Mouse (Mus musculus) forebrain, embryonic 11.5 days (tissue): Measurements from ENCODE around the gene Nfam1. TPM values are rescaled to one million over a fixed set of nuclear protein-coding genes. Genes with fewer than 3 reads are reported as not detected.

Source experiments
- ATAC-seq: fragments of 200-750 bp; cut with Nextera tagmentation; replicated peaks from 2 replicates; pipeline ENCODE4 v1.8.0; 2017; ENCODE audit warnings: moderate TSS enrichment; ENCODE audit not compliant: low FRiP score
- DNase-seq: peaks from one replicate; pipeline ENCODE4 v3.0.0-alpha.2; 2017; ENCODE audit warnings: low spot score
- H3K27ac ChIP-seq: fragments of 300-500 bp; sonication (generic); 2 replicates; pipeline ENCODE4 v1.5.1; 2014; ENCODE audit warnings: low read depth, low read length
- H3K27me3 ChIP-seq: fragments of 300-500 bp; sonication (generic); 2 replicates; pipeline ENCODE4 v1.6.1; 2014; ENCODE audit warnings: mild to moderate bottlenecking, low read length, mixed read lengths; ENCODE audit not compliant: control insufficient read depth, insufficient read depth
- H3K36me3 ChIP-seq: fragments of 300-500 bp; sonication (generic); 2 replicates; pipeline ENCODE4 v1.6.1; 2014; ENCODE audit warnings: mild to moderate bottlenecking, low read length, moderate library complexity, mixed read lengths; ENCODE audit not compliant: control insufficient read depth, insufficient read depth
- H3K4me1 ChIP-seq: fragments of 300-500 bp; sonication (generic); replicated peaks from 2 replicates; pipeline ENCODE4 v1.6.1; 2014; ENCODE audit warnings: low read length, mixed read lengths; ENCODE audit not compliant: control insufficient read depth, insufficient read depth
- H3K4me2 ChIP-seq: fragments of 300-500 bp; sonication (generic); 2 replicates; pipeline ENCODE4 v1.6.1; 2014; ENCODE audit warnings: low read depth, mild to moderate bottlenecking, low read length, moderate library complexity, mixed read lengths; ENCODE audit not compliant: severe bottlenecking
- H3K4me3 ChIP-seq: fragments of 300-500 bp; sonication (generic); 2 replicates; pipeline ENCODE4 v1.5.1; 2014; ENCODE audit warnings: low read depth, low read length
- H3K9ac ChIP-seq: fragments of 300-500 bp; sonication (generic); 2 replicates; pipeline ENCODE4 v1.6.1; 2014; ENCODE audit warnings: low read length
- H3K9me3 ChIP-seq: fragments of 300-500 bp; sonication (generic); 2 replicates; pipeline ENCODE4 v1.6.1; 2016; ENCODE audit warnings: low read length, mixed read lengths; ENCODE audit not compliant: control insufficient read depth
- WGBS: fragments of 180-500 bp; shearing (Covaris S2); extraction: QIAGEN DNeasy Blood & Tissue Kit; methylation state at CpG from one replicate; pipeline ENCODE4 v1.1.7; 2014; 5-methylcytosine and 5-hydroxymethylcytosine counted together
- polyA plus RNA-seq: library from polyadenylated mRNA; unstranded; fragments of >200 nt; fragmentation: Nextera tagmentation; extraction: Ambion mirVana; gene quantifications from 2 replicates; pipeline ENCODE4 v1.2.1, GENCODE M21; 2014

Gene Nfam1
- polyA plus RNA-seq, 1 experiment from 2014 or later, result 1.7 TPM

GRCm38 (mm10) chr15:83061689-83062088 lies 28.6 kb upstream of the Nfam1 start:
- DNase-seq (no peak), ATAC-seq (no peak; the same call in 1 of the 2 replicates)
- no peak overlapping the region for H3K27ac ChIP-seq
- peaks cover 3% of the 10 kb centered on the region; the same call in 1 of the 2 replicates for H3K4me1 ChIP-seq
- no peak overlapping the region for H3K4me2 ChIP-seq
- WGBS, result 18% methylated on average over 5 of the region's 5 CpGs
- peaks cover 4% of the 10 kb centered on the region; the same call in 1 of the 2 replicates for H3K9me3 ChIP-seq
- no peaks in the 10 kb centered on the region for H3K27me3 ChIP-seq
- H3K4me3 ChIP-seq, result no peak overlapping the region
- H3K9ac ChIP-seq, result no peak overlapping the region
- H3K36me3 ChIP-seq, result no peaks in the 10 kb centered on the region

GRCm38 (mm10) chr15:83059233-83059660 lies 26.1 kb upstream of the Nfam1 start:
- H3K9me3 ChIP-seq, result peaks cover 4% of the 10 kb centered on the region; the same call in 1 of the 2 replicates
- no peak overlapping the region for H3K4me3 ChIP-seq
- H3K4me2 ChIP-seq, result no peak overlapping the region
- no peaks in the 10 kb centered on the region for H3K36me3 ChIP-seq
- H3K4me1 ChIP-seq, result peaks cover 12% of the 10 kb centered on the region; the same call in 1 of the 2 replicates
- DNase-seq (no peak), ATAC-seq (no peak)
- H3K27ac ChIP-seq, result no peak overlapping the region
- WGBS, result 49% methylated on average over 5 of the region's 5 CpGs
- H3K9ac ChIP-seq, result no peak overlapping the region
- H3K27me3 ChIP-seq, result no peaks in the 10 kb centered on the region

GRCm38 (mm10) chr15:83057533-83057932 lies 24.4 kb upstream of the Nfam1 start:
- peaks cover 4% of the 10 kb centered on the region; the same call in 1 of the 2 replicates for H3K9me3 ChIP-seq
- H3K9ac ChIP-seq, result no peak overlapping the region
- 73% methylated on average over 8 of the region's 8 CpGs for WGBS
- no peaks in the 10 kb centered on the region for H3K36me3 ChIP-seq
- H3K4me1 ChIP-seq, result peaks cover 17% of the 10 kb centered on the region
- no peak overlapping the region for H3K4me2 ChIP-seq
- no peaks in the 10 kb centered on the region for H3K27me3 ChIP-seq
- ATAC-seq (no peak), DNase-seq (no peak)
- no peak overlapping the region for H3K4me3 ChIP-seq
- no peak overlapping the region for H3K27ac ChIP-seq

DNA sequence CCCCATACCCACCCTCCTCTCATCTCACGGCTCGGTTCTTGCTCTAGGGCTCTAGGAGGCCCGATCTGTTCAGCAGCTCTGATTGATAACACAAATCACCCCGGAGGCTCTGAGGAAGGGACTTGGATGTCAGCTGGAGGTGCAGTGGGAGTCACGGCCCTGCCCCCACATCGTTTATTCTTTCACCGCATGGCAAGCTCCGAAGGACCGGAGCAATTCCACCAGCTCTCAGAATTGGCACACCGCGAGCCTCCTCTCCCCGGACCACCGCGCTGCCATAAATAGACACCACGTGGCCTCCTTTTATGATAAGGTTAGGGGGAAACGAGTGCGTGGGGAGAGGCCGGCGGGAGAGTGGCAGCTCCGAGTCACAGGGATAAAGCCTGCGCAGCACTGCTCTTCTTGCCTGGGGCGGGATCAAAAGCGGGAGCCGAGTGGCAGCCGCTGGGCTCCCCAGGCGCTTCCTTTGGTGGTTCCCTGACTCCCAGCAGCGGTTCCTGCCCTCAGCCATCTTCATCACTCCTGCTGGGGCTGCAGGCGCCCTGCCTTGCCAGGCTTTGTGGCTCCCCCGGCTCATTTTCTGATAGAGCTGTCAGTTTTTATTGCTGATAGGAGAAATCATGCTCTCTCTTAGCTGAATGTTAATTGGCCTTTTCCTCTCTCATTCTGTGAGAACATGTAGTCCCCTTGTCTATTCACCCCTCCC lies 23.4 kb upstream of the Nfam1 start:
- Histone ChIP-seq H3K4me1 (peaks cover 17% of the 10 kb centered on the region), H3K27me3 (no peaks in the 10 kb centered on the region), H3K4me2 (peak overlapping the region; percentile 80), H3K9me3 (peaks cover 4% of the 10 kb centered on the region; the same call in 1 of the 2 replicates), H3K36me3 (no peaks in the 10 kb centered on the region), H3K4me3 (peak overlapping the region; percentile 31), H3K27ac (peak overlapping the region; percentile 65), H3K9ac (peak overlapping the region; percentile 62)
- ATAC-seq, result peak; percentile 65
- WGBS, result under 1% methylated on average over 29 of the region's 29 CpGs
- DNase-seq, result peak; percentile 70

- WGBS, result 49% methylated on average over 5 of the region's 5 CpGs
- Histone ChIP-seq H3K27ac (no peak overlapping the region), H3K36me3 (no peaks in the 10 kb centered on the region), H3K27me3 (no peaks in the 10 kb centered on the region), H3K4me1 (peaks cover 17% of the 10 kb centered on the region), H3K4me2 (no peak overlapping the region), H3K9me3 (peaks cover 4% of the 10 kb centered on the region; the same call in 1 of the 2 replicates), H3K4me3 (no peak overlapping the region), H3K9ac (no peak overlapping the region)
- ATAC-seq (no peak), DNase-seq (no peak)
These were observed 22.5 kb upstream of the Nfam1 start for GRCm38 (mm10) chr15:83055569-83055968.

- Histone ChIP-seq H3K4me1 (peaks cover 17% of the 10 kb centered on the region), H3K4me3 (no peak overlapping the region), H3K9ac (no peak overlapping the region), H3K9me3 (peaks cover 4% of the 10 kb centered on the region; the same call in 1 of the 2 replicates), H3K36me3 (no peaks in the 10 kb centered on the region), H3K27me3 (no peaks in the 10 kb centered on the region), H3K27ac (no peak overlapping the region), H3K4me2 (no peak overlapping the region)
- ATAC-seq (no peak), DNase-seq (no peak)
- WGBS, result 62% methylated on average over 11 of the region's 11 CpGs
These were observed 20.2 kb upstream of the Nfam1 start for GRCm38 (mm10) chr15:83053261-83053660.

DNA sequence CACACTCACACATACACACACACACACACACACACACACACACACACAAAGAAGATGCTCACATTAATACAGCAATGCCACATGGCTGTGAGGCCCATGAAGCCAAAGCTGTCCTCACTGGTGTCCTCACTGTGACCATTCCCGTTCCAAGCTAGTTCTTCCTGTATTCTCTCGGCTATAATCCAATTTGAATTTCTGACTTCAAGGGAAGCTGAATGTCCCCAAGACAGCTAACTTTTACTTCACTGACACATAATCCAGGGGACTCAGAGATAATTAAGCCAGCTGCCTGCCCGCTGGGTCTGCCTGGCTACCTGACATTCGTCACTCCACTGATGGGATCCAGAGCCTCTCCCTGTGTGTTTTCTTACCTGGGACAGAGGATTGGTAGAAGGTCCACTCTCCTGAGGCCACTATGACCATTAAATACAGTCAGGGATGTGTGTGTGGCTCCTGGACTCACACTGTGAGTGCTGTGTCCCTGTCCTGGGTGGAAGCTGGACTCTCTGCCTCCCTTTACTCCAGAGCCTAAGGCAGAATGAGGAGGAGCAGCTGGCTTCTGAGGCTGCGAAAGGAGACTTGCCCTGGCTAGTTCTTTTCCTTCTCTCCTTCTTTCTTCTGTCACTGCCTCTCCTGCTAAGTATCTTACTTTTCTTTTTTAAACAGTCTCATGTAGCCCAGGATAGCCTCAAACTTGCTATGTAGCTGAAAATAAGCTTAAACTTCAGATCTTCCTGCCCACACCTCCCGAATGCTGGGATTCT lies 19.4 kb upstream of the Nfam1 start:
- H3K27ac ChIP-seq, result no peak overlapping the region
- no peaks in the 10 kb centered on the region for H3K36me3 ChIP-seq
- no peak overlapping the region for H3K9ac ChIP-seq
- peaks cover 3% of the 10 kb centered on the region; the same call in 1 of the 2 replicates for H3K9me3 ChIP-seq
- no peak overlapping the region for H3K4me3 ChIP-seq
- no peaks in the 10 kb centered on the region for H3K27me3 ChIP-seq
- ATAC-seq (no peak), DNase-seq (no peak)
- H3K4me2 ChIP-seq, result no peak overlapping the region
- H3K4me1 ChIP-seq, result peaks cover 17% of the 10 kb centered on the region
- 74% methylated on average over 6 of the region's 6 CpGs for WGBS

- Histone ChIP-seq H3K9me3 (peaks cover 5% of the 10 kb centered on the region; the same call in 1 of the 2 replicates), H3K4me2 (no peak overlapping the region), H3K4me3 (no peak overlapping the region), H3K9ac (no peak overlapping the region), H3K27me3 (no peaks in the 10 kb centered on the region), H3K27ac (no peak overlapping the region), H3K36me3 (no peaks in the 10 kb centered on the region), H3K4me1 (peaks cover 9% of the 10 kb centered on the region)
- WGBS, result 87% methylated on average over 7 of the region's 7 CpGs
- DNase-seq (no peak), ATAC-seq (no peak)
These were observed 13.6 kb upstream of the Nfam1 start for GRCm38 (mm10) chr15:83046730-83047129.
